ENCODE assay signal across 9 mouse cellular contexts in genomic region chr6:51767582-51768341, GRCm38 (mm10).
DNase-seq lines count a peak whose midpoint lies in the region; ATAC-seq lines count a peak whose summit lies in the region.
"Had no signal": no experiment of that assay in that cellular context is flagged by ENCODE, and none has a peak within 500 bp of the region (broad histone marks: within the 10 kb centered on the region; RNA-seq: fewer than 3 reads in every experiment).

No protein-coding gene starts in this region.

- H3K4me3 ChIP-seq in lung, embryonic 15.5 days, result peak overlapping the region; percentile 8; the same call in 1 of the 2 replicates
- peak overlapping the region; percentile 31 for H3K4me3 ChIP-seq in heart, embryonic 16.5 days (ENCODE audit: low read length)

- ATAC-seq in lung, embryonic 15.5 days (ENCODE audit: borderline replicate concordance, extremely low read depth, low FRiP score, low TSS enrichment), result peak; percentile 46; the same call in 1 of the 2 replicates
- peak; percentile 92 for ATAC-seq in heart, embryonic 16.5 days (replicated peaks; ENCODE audit: extremely low read depth, insufficient read depth, low FRiP score)
- ATAC-seq: Patski had no signal

- no peak overlapping the region for H3K27ac ChIP-seq in lung, embryonic 15.5 days
- peak overlapping the region; percentile 47 for H3K27ac ChIP-seq in heart, embryonic 16.5 days (ENCODE audit: low read length)

- H3K9me3 ChIP-seq in lung, embryonic 15.5 days, result no peaks in the 10 kb centered on the region
- H3K9me3 ChIP-seq in heart, embryonic 16.5 days (replicated peaks; ENCODE audit: control insufficient read depth, low read length), result no peaks in the 10 kb centered on the region

- no peak for DNase-seq in lung, adult 18-20 months
- DNase-seq in embryo, embryonic 10 days (ENCODE audit: low spot score), result peak; percentile 68
- peak; percentile 27 to 53 for DNase-seq in layer of hippocampus, adult 18-20 months (ENCODE audit: low spot score in 2 of 2)
- peak; percentile 9 for DNase-seq in lung, postnatal 14 days
- DNase-seq in right cerebral cortex, postnatal 25 days, result peak; percentile 40
- DNase-seq in ovary, postnatal 10 days (ENCODE audit: low spot score), result no peak

- WGBS in lung, embryonic 15.5 days, result 12% methylated on average over 15 of the region's 15 CpGs
- 12% methylated on average over 15 of the region's 15 CpGs for WGBS in heart, embryonic 16.5 days

- H3K27me3 ChIP-seq in lung, embryonic 15.5 days, result 0 out of 2 replicates have a peak, but pooled peaks cover 12% of the 10 kb centered on the region
- peaks cover 2% of the 10 kb centered on the region for H3K27me3 ChIP-seq in heart, embryonic 16.5 days (ENCODE audit: control insufficient read depth, insufficient read depth, low read length)

- H3K4me1 ChIP-seq in lung, embryonic 15.5 days, result peaks cover 9% of the 10 kb centered on the region
- peaks cover 10% of the 10 kb centered on the region for H3K4me1 ChIP-seq in heart, embryonic 16.5 days (ENCODE audit: control insufficient read depth, insufficient read depth, low read length)

- H3K9ac ChIP-seq in lung, embryonic 15.5 days, result no peak overlapping the region
- H3K9ac ChIP-seq in heart, embryonic 16.5 days (ENCODE audit: low read length), result peak overlapping the region; percentile 48

- H3K4me2 ChIP-seq in lung, embryonic 15.5 days, result peak overlapping the region; percentile 51
- H3K4me2 ChIP-seq in heart, embryonic 16.5 days (ENCODE audit: low read depth, low read length), result peak overlapping the region; percentile 59

- H3K36me3 ChIP-seq in lung, embryonic 15.5 days, result no peaks in the 10 kb centered on the region
- no peaks in the 10 kb centered on the region for H3K36me3 ChIP-seq in heart, embryonic 16.5 days (ENCODE audit: control insufficient read depth, insufficient read depth)

Comparison
In these comparisons a context has a peak if more than half of its experiments do, and no peak if none do; other contexts are left out.
1. DNase-seq: peak in embryo, embryonic 10 days (single experiment), layer of hippocampus, adult 18-20 months (2 of 2), lung, postnatal 14 days (single experiment) and right cerebral cortex, postnatal 25 days (single experiment); none in lung, adult 18-20 months (0 of 2) and ovary, postnatal 10 days (single experiment).